Mouse (Mus musculus): ENCODE data around the gene Retnla.

DNA sequence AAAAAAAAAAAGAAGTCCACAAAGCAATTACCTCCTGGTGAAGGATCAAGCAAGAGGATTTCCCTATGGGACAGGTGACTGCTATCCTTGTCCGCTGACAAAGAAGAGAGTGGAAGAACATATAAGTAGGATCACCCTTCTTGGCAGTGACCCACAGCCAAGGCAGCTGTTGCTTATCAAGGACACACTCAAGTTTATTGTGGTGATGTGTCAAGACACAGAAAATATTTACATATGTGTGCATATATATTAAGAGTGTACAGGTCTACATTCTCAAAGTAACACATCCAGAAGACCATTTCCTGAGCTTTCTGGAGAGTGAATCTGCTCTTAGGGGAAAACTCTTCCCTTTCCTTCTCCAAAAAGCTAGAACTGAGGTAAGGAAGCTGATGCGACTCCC lies 25.7 kb upstream of the Retnla start, which contains the start of gene Retnlb:
- TF ChIP-seq POLR2A (IDR thresholded peaks at IDR 0.05; ENCODE audit: low read depth, low read length) (no peak), CTCF (IDR thresholded peaks at IDR 0.05; ENCODE audit: borderline replicate concordance, insufficient read depth, low read length) (no peak)
